Mouse (Mus musculus) CD8-positive naive resting alpha-beta T cell, adult 2 months (primary cell): Measurements from ENCODE around the gene Fam110a.

Experiments
- DNase-seq, 2 experiments: peaks; one replicate each; pipeline ENCODE4 v3.0.0; 2022; ENCODE audit warnings: low read depth in 2 of 2, low spot score in 2 of 2

The Fam110a gene

GRCm38 (mm10) chr2:151979470-151980354 is at the start of gene Fam110a:
Gene Fam110a (minus strand): TSS chr2:151980219.
- DNase-seq, result peak; percentile 28 to 49

GRCm38 (mm10) chr2:152029252-152030082 is 49.4 kb upstream of the Fam110a start:
- peak; percentile 71 to 79 for DNase-seq

- no peak for DNase-seq
These were observed 44.9 kb upstream of the Fam110a start for GRCm38 (mm10) chr2:152024883-152025422.

GRCm38 (mm10) chr2:152022022-152022421 is 42.0 kb upstream of the Fam110a start:
- no peak for DNase-seq

GRCm38 (mm10) chr2:152020255-152020654 is 40.2 kb upstream of the Fam110a start:
- DNase-seq, result peak in 1 of 2 experiments; percentile 46

- DNase-seq, result no peak
These were observed 36.6 kb upstream of the Fam110a start for GRCm38 (mm10) chr2:152016666-152017065.

- DNase-seq, result no peak
These were observed 36.0 kb upstream of the Fam110a start for GRCm38 (mm10) chr2:152015997-152016396.

GRCm38 (mm10) chr2:152012701-152013100 is 32.7 kb upstream of the Fam110a start:
- DNase-seq, result no peak

GRCm38 (mm10) chr2:152012222-152012621 is 32.2 kb upstream of the Fam110a start:
- DNase-seq, result no peak

- no peak for DNase-seq
These were observed 31.7 kb upstream of the Fam110a start for GRCm38 (mm10) chr2:152011724-152012123.

GRCm38 (mm10) chr2:152010661-152011060 is 30.6 kb upstream of the Fam110a start:
- DNase-seq, result no peak

- DNase-seq, result no peak
These were observed 30.2 kb upstream of the Fam110a start for GRCm38 (mm10) chr2:152010251-152010650.

GRCm38 (mm10) chr2:152009061-152009779 is 29.2 kb upstream of the Fam110a start:
- no peak for DNase-seq

GRCm38 (mm10) chr2:152007783-152008182 is 27.8 kb upstream of the Fam110a start:
- no peak for DNase-seq

- DNase-seq, result no peak
These were observed 22.5 kb upstream of the Fam110a start for GRCm38 (mm10) chr2:152002529-152002928.

GRCm38 (mm10) chr2:152000735-152001134 is 20.7 kb upstream of the Fam110a start:
- no peak for DNase-seq

- DNase-seq, result no peak
These were observed 20.3 kb upstream of the Fam110a start for GRCm38 (mm10) chr2:152000291-152000679.

- no peak for DNase-seq
These were observed 19.8 kb upstream of the Fam110a start for GRCm38 (mm10) chr2:151999669-152000290.

GRCm38 (mm10) chr2:151998932-151999331 is 18.9 kb upstream of the Fam110a start:
- no peak for DNase-seq

- DNase-seq, result no peak
These were observed 18.5 kb upstream of the Fam110a start for GRCm38 (mm10) chr2:151998505-151998899.
